Mouse (Mus musculus) kidney, adult 2 months (tissue): ENCODE measurements around the gene Fars2. TPM values are rescaled to one million over a fixed set of nuclear protein-coding genes. Genes with fewer than 3 reads are reported as not detected.

Source experiments
- DNase-seq: peaks from one replicate; pipeline ENCODE4 v3.0.0; 2021
- H3K27ac ChIP-seq: fragments of 200-500 bp; 2 replicates; pipeline ENCODE4 v1.5.1; 2012; ENCODE audit warnings: low read depth, low read length, control low read depth, inconsistent platforms; ENCODE audit not compliant: insufficient read depth
- H3K27me3 ChIP-seq: fragments of 200-500 bp; replicated peaks from 2 replicates; pipeline ENCODE4 v1.6.1; 2012; ENCODE audit warnings: mild to moderate bottlenecking, moderate library complexity, low read length, inconsistent platforms; ENCODE audit not compliant: control insufficient read depth, insufficient read depth
- H3K36me3 ChIP-seq: fragments of 200-500 bp; 2 replicates; pipeline ENCODE4 v1.6.1; 2012; ENCODE audit warnings: mild to moderate bottlenecking, moderate library complexity, low read length, inconsistent platforms; ENCODE audit not compliant: control insufficient read depth, insufficient read depth
- H3K4me1 ChIP-seq: fragments of 200-500 bp; 2 replicates; pipeline ENCODE4 v1.6.1; 2011; ENCODE audit warnings: low read length; ENCODE audit not compliant: control insufficient read depth, insufficient read depth
- H3K4me3 ChIP-seq: fragments of 200-500 bp; 2 replicates; pipeline ENCODE4 v1.5.1; 2011; ENCODE audit warnings: mild to moderate bottlenecking, low read depth, low read length, control low read depth; ENCODE audit not compliant: insufficient read depth
- CTCF ChIP-seq: fragments of 200-500 bp; conservative IDR thresholded peaks from 2 replicates; pipeline ENCODE4 v1.5.1; 2011; ENCODE audit warnings: low read depth, mild to moderate bottlenecking, control low read depth, low read length, moderate library complexity, mixed read lengths; ENCODE audit not compliant: insufficient read depth, insufficient read length
- POLR2A ChIP-seq: fragments of 200-500 bp; IDR thresholded peaks from one replicate; pipeline ENCODE4 v1.6.1; 2011; ENCODE audit warnings: low read depth, low read length, control low read depth
- WGBS: fragments of 180-500 bp; shearing (Covaris S2); methylation state at CpG from one replicate; pipeline ENCODE4 v1.1.7; 2018; 5-methylcytosine and 5-hydroxymethylcytosine counted together
- polyA plus RNA-seq: library from polyadenylated mRNA; depleted of rRNA; stranded (reverse); fragments of >200 nt; gene quantifications from 2 replicates; pipeline ENCODE4 v1.2.3, GENCODE M21; 2012

Fars2 gene
- polyA plus RNA-seq, 1 experiment = 99.1 TPM

- Histone ChIP-seq H3K4me3 (no peak overlapping the region), H3K27ac (no peak overlapping the region), H3K27me3 (no peaks in the 10 kb centered on the region), H3K36me3 (no peaks in the 10 kb centered on the region), H3K4me1 (peaks cover 8% of the 10 kb centered on the region; the same call in 1 of the 2 replicates)
- DNase-seq = no peak
- 75% methylated on average over 23 of the region's 23 CpGs for WGBS
- TF ChIP-seq POLR2A = no peak
- no peak for TF ChIP-seq CTCF
Measured at GRCm38 (mm10) chr13:36612785-36613750, 495.9 kb downstream of the Fars2 start.

GRCm38 (mm10) chr13:36620498-36621332, 503.5 kb downstream of the Fars2 start:
- WGBS = 67% methylated on average over 10 of the region's 10 CpGs
- H3K4me1 ChIP-seq = peaks cover 3% of the 10 kb centered on the region; the same call in 1 of the 2 replicates
- H3K27ac ChIP-seq = no peak overlapping the region
- no peaks in the 10 kb centered on the region for H3K27me3 ChIP-seq
- H3K36me3 ChIP-seq = no peaks in the 10 kb centered on the region
- TF ChIP-seq CTCF (no peak), POLR2A (no peak)
- DNase-seq = peak; percentile 82
- no peak overlapping the region for H3K4me3 ChIP-seq

- H3K27ac ChIP-seq = no peak overlapping the region
- H3K36me3 ChIP-seq = no peaks in the 10 kb centered on the region
- TF ChIP-seq CTCF (no peak), POLR2A (no peak)
- no peak for DNase-seq
- H3K27me3 ChIP-seq = no peaks in the 10 kb centered on the region
- H3K4me1 ChIP-seq = peaks cover 3% of the 10 kb centered on the region; the same call in 1 of the 2 replicates
- WGBS = 42% methylated on average over 1 of the region's 1 CpGs
- H3K4me3 ChIP-seq = no peak overlapping the region
Measured at GRCm38 (mm10) chr13:36621333-36621659, 504.1 kb downstream of the Fars2 start.

GRCm38 (mm10) chr13:36623556-36623955, 506.3 kb downstream of the Fars2 start:
- H3K27ac ChIP-seq = no peak overlapping the region
- DNase-seq = no peak
- TF ChIP-seq CTCF = no peak
- TF ChIP-seq POLR2A = no peak
- H3K36me3 ChIP-seq = no peaks in the 10 kb centered on the region
- WGBS = 76% methylated on average over 1 of the region's 1 CpGs
- H3K27me3 ChIP-seq = no peaks in the 10 kb centered on the region
- peaks cover 3% of the 10 kb centered on the region; the same call in 1 of the 2 replicates for H3K4me1 ChIP-seq
- H3K4me3 ChIP-seq = no peak overlapping the region

GRCm38 (mm10) chr13:36629154-36629553, 511.9 kb downstream of the Fars2 start:
- no peaks in the 10 kb centered on the region for H3K36me3 ChIP-seq
- DNase-seq = no peak
- no peaks in the 10 kb centered on the region for H3K4me1 ChIP-seq
- TF ChIP-seq CTCF = no peak
- no peak for TF ChIP-seq POLR2A
- 66% methylated on average over 1 of the region's 1 CpGs for WGBS
- no peaks in the 10 kb centered on the region for H3K27me3 ChIP-seq
- H3K27ac ChIP-seq = no peak overlapping the region
- H3K4me3 ChIP-seq = no peak overlapping the region

- H3K36me3 ChIP-seq = no peaks in the 10 kb centered on the region
- no peak overlapping the region for H3K4me3 ChIP-seq
- H3K27me3 ChIP-seq = no peaks in the 10 kb centered on the region
- no peaks in the 10 kb centered on the region for H3K4me1 ChIP-seq
- 53% methylated on average over 7 of the region's 7 CpGs for WGBS
- no peak overlapping the region for H3K27ac ChIP-seq
- TF ChIP-seq CTCF (no peak), POLR2A (no peak)
- DNase-seq = no peak
Measured at GRCm38 (mm10) chr13:36648257-36648656, 531.0 kb downstream of the Fars2 start.

- Histone ChIP-seq H3K36me3 (no peaks in the 10 kb centered on the region), H3K27ac (no peak overlapping the region), H3K4me1 (no peaks in the 10 kb centered on the region), H3K4me3 (no peak overlapping the region), H3K27me3 (no peaks in the 10 kb centered on the region)
- TF ChIP-seq POLR2A (no peak), CTCF (peak; percentile 46)
- no peak for DNase-seq
- WGBS = 83% methylated on average over 3 of the region's 3 CpGs
Measured at GRCm38 (mm10) chr13:36654251-36654650, 537.0 kb downstream of the Fars2 start.
